Mouse (Mus musculus) heart, adult 2 months (tissue): ENCODE measurements around the gene Exosc3. TPM values are rescaled to one million over a fixed set of nuclear protein-coding genes. Genes with fewer than 3 reads are reported as not detected.

Experiments used
- DNase-seq, 2 experiments: peaks; one replicate each; pipeline ENCODE4 v3.0.0; 2021
- H3K27ac ChIP-seq: fragments of 200-600 bp; 2 replicates; pipeline ENCODE4 v1.8.1; 2022
- H3K27me3 ChIP-seq: fragments of 200-500 bp; 2 replicates; pipeline ENCODE4 v1.6.1; 2012; ENCODE audit warnings: mild to moderate bottlenecking, low read length, inconsistent platforms, mixed read lengths; ENCODE audit not compliant: control insufficient read depth, insufficient read depth
- H3K36me3 ChIP-seq: fragments of 200-500 bp; 2 replicates; pipeline ENCODE4 v1.6.1; 2012; ENCODE audit warnings: low read length, inconsistent platforms; ENCODE audit not compliant: control insufficient read depth, insufficient read depth
- H3K4me1 ChIP-seq: fragments of 200-500 bp; 2 replicates; pipeline ENCODE4 v1.6.1; 2011; ENCODE audit warnings: low read length; ENCODE audit not compliant: control insufficient read depth, insufficient read depth
- H3K4me3 ChIP-seq: fragments of 200-600 bp; 2 replicates; pipeline ENCODE4 v1.8.1; 2022
- H3K79me2 ChIP-seq: fragments of 200-500 bp; replicated peaks from 2 replicates; pipeline ENCODE4 v1.6.1; 2012; ENCODE audit warnings: mild to moderate bottlenecking, inconsistent platforms, low read length, moderate library complexity, mixed read lengths; ENCODE audit not compliant: control insufficient read depth, insufficient read depth
- H3K9ac ChIP-seq: fragments of 200-500 bp; 2 replicates; pipeline ENCODE4 v1.6.1; 2012; ENCODE audit warnings: low read depth, mild to moderate bottlenecking, control low read depth, inconsistent platforms, low read length, mixed read lengths
- CTCF ChIP-seq: fragments of 200-600 bp; IDR thresholded peaks from 2 replicates; pipeline ENCODE4 v1.8.1; 2022; ENCODE audit warnings: antibody characterized with exemption, mild to moderate bottlenecking, moderate library complexity
- EP300 ChIP-seq: fragments of 200-500 bp; IDR thresholded peaks from 2 replicates; pipeline ENCODE4 v1.6.1; 2011; ENCODE audit warnings: low read depth, low read length, control low read depth; ENCODE audit not compliant: insufficient read depth
- POLR2A ChIP-seq: fragments of 200-500 bp; IDR thresholded peaks from 2 replicates; pipeline ENCODE4 v1.6.1; 2011; ENCODE audit warnings: mild to moderate bottlenecking, low read depth, low read length, control low read depth; ENCODE audit not compliant: insufficient read depth
- WGBS: fragments of 180-500 bp; shearing (Covaris S2); methylation state at CpG from one replicate; pipeline ENCODE4 v1.1.7; 2018; 5-methylcytosine and 5-hydroxymethylcytosine counted together
- intact Hi-C: fragments of 180-260 bp; cut with DNase I; formaldehyde crosslinking; loops from one replicate; pipeline ENCODE4 v1.15.1; 2025
- polyA plus RNA-seq: library from polyadenylated mRNA; depleted of rRNA; stranded (reverse); fragments of >200 nt; gene quantifications from 2 replicates; pipeline ENCODE4 v1.2.3, GENCODE M21; 2012
- total RNA-seq, 2 experiments: library from RNA; stranded (reverse); gene quantifications; 2 replicates each; pipeline ENCODE4 v1.2.3; 2021

Exosc3 gene
- total and polyA plus RNA-seq, 3 experiments, result 8.8 to 15.8 (median 14.3) TPM

GRCm38 (mm10) chr4:45296662-45297564, 45.6 kb downstream of the Exosc3 start, which contains the start of gene Trmt10b:
Gene Trmt10b, plus strand, starts transcription at chr4:45297127.
- peak within 1 kb of the TSS; percentile 94 for H3K9ac ChIP-seq
- H3K27ac ChIP-seq, result peak within 1 kb of the TSS; percentile 61
- H3K4me3 ChIP-seq, result peak within 1 kb of the TSS; percentile 88
- intact Hi-C loops, result loop anchor here (1.0 kb wide), 1 partner anchor 8 kb away; no protein-coding TSS in a partner anchor
- DNase-seq, result peak; percentile 71 to 73
- H3K79me2 ChIP-seq, result no peaks in the 10 kb centered on the region
- H3K27me3 ChIP-seq, result no peaks in the 10 kb centered on the region
- H3K4me1 ChIP-seq, result no peaks in the 10 kb centered on the region; the same call in 1 of the 2 replicates
- H3K36me3 ChIP-seq, result no peaks in the 10 kb centered on the region
- 17% methylated on average over 27 of the region's 27 CpGs for WGBS
- TF ChIP-seq CTCF, result no peak
- 0 out of 2 replicates have a peak, but pooled peaks have one; percentile 9 for TF ChIP-seq EP300
- peak; percentile 69 for TF ChIP-seq POLR2A

GRCm38 (mm10) chr4:45287906-45288305, 54.6 kb downstream of the Exosc3 start:
- H3K4me3 ChIP-seq, result no peak overlapping the region
- no peak for TF ChIP-seq EP300
- TF ChIP-seq CTCF, result no peak
- no peak for TF ChIP-seq POLR2A
- intact Hi-C loops, result loop anchor here (5.0 kb wide), 1 partner anchor 569 kb away; no protein-coding TSS in a partner anchor
- no peaks in the 10 kb centered on the region for H3K79me2 ChIP-seq
- WGBS, result 77% methylated on average over 5 of the region's 5 CpGs
- H3K9ac ChIP-seq, result no peak overlapping the region
- no peak for DNase-seq
- no peaks in the 10 kb centered on the region for H3K27me3 ChIP-seq
- H3K36me3 ChIP-seq, result no peaks in the 10 kb centered on the region
- no peak overlapping the region for H3K27ac ChIP-seq
- no peaks in the 10 kb centered on the region for H3K4me1 ChIP-seq

GRCm38 (mm10) chr4:45286318-45286717, 56.2 kb downstream of the Exosc3 start:
- 41% methylated on average over 3 of the region's 3 CpGs for WGBS
- no peak for DNase-seq
- H3K4me3 ChIP-seq, result no peak overlapping the region
- no peak overlapping the region for H3K27ac ChIP-seq
- H3K79me2 ChIP-seq, result no peaks in the 10 kb centered on the region
- TF ChIP-seq EP300 (no peak), POLR2A (no peak), CTCF (peak; percentile 83)
- intact Hi-C loops, result loop anchor here (5.0 kb wide), 1 partner anchor 571 kb away; no protein-coding TSS in a partner anchor
- H3K4me1 ChIP-seq, result no peaks in the 10 kb centered on the region
- H3K27me3 ChIP-seq, result no peaks in the 10 kb centered on the region
- no peak overlapping the region for H3K9ac ChIP-seq
- H3K36me3 ChIP-seq, result no peaks in the 10 kb centered on the region

GRCm38 (mm10) chr4:45279981-45280548, 62.5 kb downstream of the Exosc3 start:
- Histone ChIP-seq H3K4me3 (no peak overlapping the region), H3K36me3 (no peaks in the 10 kb centered on the region), H3K4me1 (no peaks in the 10 kb centered on the region), H3K27ac (no peak overlapping the region), H3K27me3 (no peaks in the 10 kb centered on the region), H3K9ac (no peak overlapping the region), H3K79me2 (no peaks in the 10 kb centered on the region)
- WGBS, result 23% methylated on average over 4 of the region's 4 CpGs
- DNase-seq, result peak; percentile 30 to 43
- no peak for TF ChIP-seq POLR2A
- TF ChIP-seq EP300, result peak; percentile 83; the same call in 1 of the 2 replicates
- TF ChIP-seq CTCF, result peak; percentile 94; the same call in 1 of the 2 replicates
- intact Hi-C loops, result loop anchor here (1.0 kb wide), 3 partner anchors 183 to 307 kb away; no protein-coding TSS in a partner anchor

GRCm38 (mm10) chr4:45279292-45279691, 63.2 kb downstream of the Exosc3 start:
- intact Hi-C loops, result no loop called here
- DNase-seq, result no peak
- Histone ChIP-seq H3K27ac (no peak overlapping the region), H3K4me3 (no peak overlapping the region), H3K4me1 (no peaks in the 10 kb centered on the region), H3K79me2 (no peaks in the 10 kb centered on the region), H3K27me3 (no peaks in the 10 kb centered on the region), H3K36me3 (no peaks in the 10 kb centered on the region), H3K9ac (no peak overlapping the region)
- WGBS, result 51% methylated on average over 8 of the region's 8 CpGs
- no peak for TF ChIP-seq CTCF
